Mouse (Mus musculus): ENCODE data around the gene Fgfr2. TPM values are rescaled to one million over a fixed set of nuclear protein-coding genes. Genes with fewer than 3 reads are reported as not detected.
A peak's percentile ranks its signal among the peaks of the same experiment; 100 is the strongest.

Gene Fgfr2
- total RNA-seq, 2 experiments from 2014 or later = 1.5 to 1.7 TPM

- intact Hi-C loops (cut with DNase I) = no loop called here
- no peak for DNase-seq
Measured at GRCm38 (mm10) chr7:130930401-130930800, 2192.7 kb downstream of the Fgfr2 start.

DNA sequence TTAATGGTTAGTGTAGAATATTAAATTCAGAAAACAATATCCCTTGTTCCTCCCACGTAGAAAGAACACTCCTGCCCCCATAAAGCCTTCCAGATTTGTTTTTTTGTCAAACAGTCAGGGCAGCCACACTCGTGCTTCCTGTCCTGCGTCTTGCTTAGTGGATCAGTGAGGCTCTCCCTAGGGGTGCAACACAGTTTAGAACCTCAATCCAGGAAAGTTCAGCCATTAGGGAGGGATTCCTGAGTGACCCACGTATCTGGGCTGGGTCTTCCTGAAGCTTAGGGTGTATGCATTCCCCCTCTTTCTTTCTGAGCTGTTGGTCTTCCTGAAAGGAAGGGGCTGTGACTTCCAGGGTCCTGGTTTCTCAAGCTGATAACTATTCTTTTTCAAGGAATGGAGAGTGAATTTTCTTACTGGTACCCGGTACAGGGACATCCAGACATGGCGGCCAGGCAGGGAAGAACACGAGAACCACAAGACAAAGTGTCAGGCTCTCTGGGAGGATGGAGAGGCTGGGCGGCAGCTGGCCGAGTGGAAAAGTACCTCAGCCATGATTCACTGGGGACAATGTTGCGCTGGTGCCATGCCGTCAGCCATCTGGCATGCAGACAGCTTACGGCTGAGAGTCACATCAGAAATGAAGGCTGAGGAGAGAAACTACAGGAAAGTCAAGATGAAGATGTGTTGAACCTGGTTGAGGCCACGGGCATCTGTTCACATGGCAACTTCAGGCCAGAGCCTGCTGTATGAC, 2200.0 kb downstream of the Fgfr2 start:
- DNase-seq = peak; percentile 50 to 57
- intact Hi-C loops (cut with DNase I) = no loop called here

DNA sequence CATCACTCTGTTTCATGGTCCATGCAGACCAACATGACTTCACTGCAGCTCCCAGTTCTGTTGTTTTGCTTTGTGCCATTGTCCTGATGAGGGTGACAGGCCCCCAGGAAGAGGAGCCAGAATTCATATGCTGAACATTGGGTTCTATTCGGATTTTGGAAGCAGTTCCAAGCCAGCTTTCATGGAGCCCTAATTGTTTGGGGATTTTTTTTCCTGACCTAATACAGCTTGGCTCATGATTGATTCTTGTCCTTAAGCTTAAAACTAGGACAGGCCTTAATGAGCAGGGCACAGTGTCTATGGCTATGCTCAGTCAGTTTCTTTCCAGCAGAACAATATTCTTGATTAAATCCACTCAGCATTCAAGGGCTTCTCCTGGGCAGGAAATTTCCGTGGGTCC, 2204.9 kb downstream of the Fgfr2 start:
- intact Hi-C loops (cut with DNase I) = no loop called here
- no peak for DNase-seq

- no peak for DNase-seq
- intact Hi-C loops (cut with DNase I) = loop anchor here (1.0 kb wide), 2 partner anchors 88 to 145 kb away; no protein-coding TSS in a partner anchor
Measured at GRCm38 (mm10) chr7:130914693-130915363, 2208.3 kb downstream of the Fgfr2 start.

DNA sequence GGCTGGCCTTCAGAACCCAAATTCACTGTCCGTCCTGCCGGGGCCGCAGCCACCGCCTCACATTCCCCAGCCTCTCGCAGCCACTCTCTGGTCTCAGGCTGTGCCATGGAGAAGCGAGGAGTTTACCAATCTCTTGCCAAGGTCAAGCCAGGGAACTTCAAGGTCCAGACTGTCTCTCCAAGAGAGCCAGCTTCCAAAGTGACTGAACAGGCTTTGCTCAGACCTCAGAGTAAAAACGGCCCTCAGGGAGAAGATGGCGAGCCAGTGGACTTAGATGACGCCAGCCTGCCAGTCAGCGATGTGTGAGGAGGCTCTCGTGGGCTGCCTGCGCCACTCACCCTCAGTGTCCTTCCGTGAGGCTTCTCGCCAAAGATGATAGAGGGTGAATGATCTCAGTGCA, 2212.3 kb downstream of the Fgfr2 start:
- intact Hi-C loops (cut with DNase I) = no loop called here
- no peak for DNase-seq

DNA sequence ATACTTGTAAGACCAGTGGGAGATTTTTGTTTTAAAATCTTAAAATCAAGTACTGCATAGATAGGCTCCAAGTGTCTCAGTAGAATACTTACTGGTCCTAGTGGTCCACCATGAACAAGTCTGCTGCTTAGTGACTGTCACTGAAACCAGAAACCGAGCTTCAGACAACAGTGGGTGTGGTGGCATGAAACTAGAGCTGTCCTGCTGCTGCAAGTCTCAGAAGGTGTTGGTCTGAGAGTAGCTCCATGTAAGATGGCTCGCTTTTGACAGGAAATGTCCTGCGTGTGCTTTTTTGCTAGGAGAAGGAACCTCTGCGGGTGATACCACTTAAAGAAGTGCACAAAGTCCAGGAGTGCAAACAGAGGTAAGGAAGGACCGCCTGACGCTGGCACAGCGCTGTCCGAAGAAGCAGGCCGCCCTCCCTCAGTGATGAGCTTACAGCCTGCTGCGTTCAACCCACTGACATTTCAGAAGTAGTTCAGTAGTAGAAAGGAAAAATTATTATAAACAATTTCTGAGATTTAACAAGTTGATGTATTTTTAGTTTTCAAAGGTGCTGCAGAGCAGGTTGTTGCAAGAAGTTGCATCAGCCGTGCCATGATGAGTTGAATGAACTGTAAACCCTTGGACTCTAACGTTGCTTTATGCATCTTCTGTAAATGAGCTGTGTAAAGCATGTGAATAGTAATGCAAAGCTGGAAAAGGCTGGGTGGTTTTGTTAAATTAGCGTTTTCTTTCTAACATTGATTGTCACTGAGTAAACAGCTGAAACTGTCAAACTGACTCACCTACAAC, 2218.4 kb downstream of the Fgfr2 start:
- DNase-seq = no peak
- intact Hi-C loops (cut with DNase I) = no loop called here

- intact Hi-C loops (cut with DNase I) = no loop called here
- peak in 1 of 2 experiments; percentile 21 for DNase-seq
Measured at GRCm38 (mm10) chr7:130903505-130904074, 2219.6 kb downstream of the Fgfr2 start.

DNA sequence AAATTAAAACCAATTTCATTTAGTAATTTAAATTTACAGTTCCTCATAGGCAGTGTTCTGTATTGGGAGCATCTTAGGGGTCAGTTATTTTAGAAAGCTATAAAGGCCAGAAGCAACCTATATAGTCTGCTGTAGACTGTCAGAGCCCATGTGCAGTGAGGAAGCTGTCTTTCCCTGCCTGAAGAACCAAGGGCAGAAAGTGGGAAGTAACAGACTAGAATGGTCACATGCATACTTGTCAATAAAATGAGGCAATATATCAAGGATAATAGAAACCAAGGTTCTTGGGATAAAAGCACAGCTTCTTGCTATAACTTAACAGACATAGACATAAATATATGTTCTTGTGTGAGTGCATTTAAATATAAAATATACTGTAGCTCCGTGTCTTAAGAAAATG, 2220.2 kb downstream of the Fgfr2 start:
- no peak for DNase-seq
- intact Hi-C loops (cut with DNase I) = no loop called here

DNA sequence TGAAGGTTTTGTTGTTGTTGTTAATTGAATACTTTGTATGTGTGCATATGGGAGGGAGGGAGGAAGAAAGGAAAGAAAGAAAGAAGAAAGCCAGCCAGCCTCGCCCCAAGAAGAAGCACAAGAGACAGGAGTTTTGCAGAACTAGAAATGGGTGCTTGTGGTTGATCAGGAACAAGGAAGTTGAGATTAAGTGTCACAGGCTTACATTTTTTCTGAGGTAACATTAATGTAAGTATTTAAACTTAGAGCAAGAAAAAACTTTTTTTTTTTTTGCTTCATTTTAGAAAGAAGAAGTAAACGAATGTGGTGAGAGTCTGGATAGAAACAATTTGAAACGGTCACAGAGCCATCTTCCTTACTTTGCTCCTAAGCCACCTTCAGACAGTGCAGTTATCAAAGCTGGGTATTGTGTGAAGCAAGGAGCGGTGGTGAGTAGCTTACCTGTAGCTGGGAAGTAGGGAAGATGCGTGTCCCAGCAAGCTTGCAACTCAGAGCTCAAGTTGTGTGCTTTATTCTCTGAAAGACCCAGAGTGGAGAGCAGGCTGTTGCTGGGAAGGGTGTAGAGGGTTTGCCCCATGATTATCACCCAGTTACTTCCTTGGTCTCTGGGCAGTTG, 2222.8 kb downstream of the Fgfr2 start:
- no peak for DNase-seq
- intact Hi-C loops (cut with DNase I) = no loop called here

GRCm38 (mm10) chr7:130898373-130898772, 2224.8 kb downstream of the Fgfr2 start:
- intact Hi-C loops (cut with DNase I) = no loop called here
- no peak for DNase-seq

DNA sequence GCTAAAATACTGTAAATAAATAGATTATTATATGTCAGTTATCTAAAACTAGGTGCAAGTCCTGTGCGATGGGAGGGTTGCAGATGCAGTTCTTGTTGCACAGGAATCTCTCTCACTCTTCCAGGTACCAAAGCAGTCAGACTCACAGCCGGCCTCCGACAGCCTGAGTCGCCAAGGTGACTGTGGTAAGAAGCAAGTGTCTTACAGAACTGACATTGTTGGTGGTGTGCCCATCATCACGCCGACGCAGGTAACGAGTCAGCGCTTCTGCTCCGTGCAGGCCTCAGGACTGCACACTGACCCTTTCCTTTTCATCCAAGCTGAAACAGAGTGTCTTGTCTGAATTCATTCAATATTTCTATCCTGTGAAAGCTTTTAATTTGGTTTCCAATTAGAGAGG, 2225.9 kb downstream of the Fgfr2 start:
- intact Hi-C loops (cut with DNase I) = no loop called here
- DNase-seq = no peak

- intact Hi-C loops (cut with DNase I) = no loop called here
Measured at GRCm38 (mm10) chr7:130896064-130896463, 2227.1 kb downstream of the Fgfr2 start.

GRCm38 (mm10) chr7:130895618-130895945, 2227.6 kb downstream of the Fgfr2 start:
- intact Hi-C loops (cut with DNase I) = no loop called here
- no peak for DNase-seq

More at GRCm38 (mm10) chr7:130896064-130896463, 2227.1 kb downstream of the Fgfr2 start:
- DNase-seq = no peak

DNA sequence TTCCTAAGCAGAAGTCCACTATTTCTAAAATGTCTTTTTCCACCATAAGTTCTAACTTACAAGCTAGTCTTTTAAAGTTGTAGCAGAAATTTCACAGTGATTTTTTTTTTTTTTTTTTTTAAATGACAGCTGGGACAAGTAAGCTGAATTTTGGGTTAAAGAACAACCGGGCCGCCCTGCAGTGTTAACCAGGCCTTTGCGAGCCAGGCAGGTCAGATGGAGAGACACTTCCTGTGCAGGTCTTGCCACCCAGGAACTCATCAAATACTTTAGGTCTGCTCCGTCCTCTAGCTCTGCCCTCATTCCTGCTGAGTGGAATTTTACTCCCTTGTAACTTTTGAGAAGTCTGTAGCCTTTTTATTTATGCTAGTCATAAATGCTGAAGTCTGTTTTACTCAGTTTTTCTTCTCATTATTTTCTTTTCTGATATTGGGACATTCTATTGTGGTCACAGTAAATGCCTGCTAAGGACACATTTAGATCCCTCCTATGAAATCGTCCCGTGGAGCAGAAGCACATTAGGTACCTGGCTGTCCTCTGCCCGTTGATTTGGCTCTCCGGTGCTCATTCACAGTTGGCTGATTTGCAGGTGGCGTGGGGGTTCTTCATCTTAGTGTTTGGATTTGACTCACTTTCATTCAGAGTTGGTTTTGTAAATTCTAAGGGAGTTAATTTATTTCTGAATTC, 2228.1 kb downstream of the Fgfr2 start:
- DNase-seq = no peak
- intact Hi-C loops (cut with DNase I) = no loop called here

DNA sequence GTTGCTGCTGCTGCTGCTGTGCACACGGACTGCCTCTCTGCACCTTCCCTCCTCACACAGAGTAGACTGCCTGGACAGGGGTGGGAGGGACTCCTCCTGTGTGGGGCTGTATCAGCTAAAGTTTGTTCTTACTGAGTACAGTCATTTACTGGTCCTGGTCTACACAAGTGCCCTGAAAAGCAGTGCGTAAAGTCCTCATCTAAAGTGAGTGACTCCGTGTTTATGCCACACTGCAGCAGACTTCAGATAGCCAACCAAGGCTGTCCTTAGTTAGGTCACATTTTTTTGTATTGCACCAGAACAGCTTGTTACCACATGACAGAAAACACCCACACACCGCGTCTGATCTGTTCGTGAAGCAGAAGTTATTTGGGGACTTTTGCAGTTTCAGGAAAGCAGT, 2230.2 kb downstream of the Fgfr2 start:
- peak in 1 of 2 experiments; percentile 43 for DNase-seq
- intact Hi-C loops (cut with DNase I) = no loop called here

- intact Hi-C loops (cut with DNase I) = no loop called here
- DNase-seq = no peak
Measured at GRCm38 (mm10) chr7:130890871-130891270, 2232.3 kb downstream of the Fgfr2 start.

- DNase-seq = peak in 1 of 2 experiments; percentile 19
- intact Hi-C loops (cut with DNase I) = no loop called here
Measured at GRCm38 (mm10) chr7:130887946-130888345, 2235.2 kb downstream of the Fgfr2 start.

DNA sequence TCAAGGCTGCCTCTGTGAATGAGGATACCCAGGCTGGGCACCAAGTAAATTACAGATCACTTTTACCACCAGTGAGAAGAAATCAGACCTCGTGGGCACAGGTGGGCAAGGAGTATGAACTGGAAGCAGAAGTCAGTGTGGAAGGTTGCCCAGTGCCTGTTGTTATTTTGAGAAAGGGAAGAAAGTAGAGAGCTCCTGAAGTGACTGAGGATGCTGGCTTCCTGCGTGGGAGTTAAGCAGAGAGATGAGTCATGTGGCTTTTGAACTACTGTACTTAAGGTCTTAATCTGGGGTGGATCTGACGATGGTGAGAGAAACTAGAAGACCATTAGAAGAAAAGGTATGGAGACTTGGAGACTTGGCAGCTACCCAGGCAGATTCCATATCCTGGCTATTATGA, 2236.9 kb downstream of the Fgfr2 start:
- no peak for DNase-seq
- intact Hi-C loops (cut with DNase I) = no loop called here

DNA sequence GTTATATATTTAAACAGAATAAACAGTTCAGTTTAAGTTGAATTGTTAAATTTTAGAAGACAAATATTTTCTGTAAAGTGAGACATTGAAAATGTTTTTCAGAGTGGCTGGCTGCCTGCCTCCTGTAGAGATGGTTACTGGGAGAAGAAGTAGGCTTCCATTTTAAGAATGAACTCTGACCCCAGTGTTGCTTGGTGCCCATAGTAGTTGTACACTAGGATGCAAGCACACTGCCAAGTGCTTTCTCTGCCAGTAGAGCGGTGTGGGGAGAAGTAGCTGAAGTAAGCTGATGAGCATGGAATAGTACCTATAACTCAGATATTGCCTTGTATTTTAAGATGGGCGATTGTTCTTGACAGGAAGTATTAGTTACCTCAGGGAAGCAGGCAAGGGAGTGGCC, 2239.0 kb downstream of the Fgfr2 start:
- intact Hi-C loops (cut with DNase I) = no loop called here
- DNase-seq = no peak

DNA sequence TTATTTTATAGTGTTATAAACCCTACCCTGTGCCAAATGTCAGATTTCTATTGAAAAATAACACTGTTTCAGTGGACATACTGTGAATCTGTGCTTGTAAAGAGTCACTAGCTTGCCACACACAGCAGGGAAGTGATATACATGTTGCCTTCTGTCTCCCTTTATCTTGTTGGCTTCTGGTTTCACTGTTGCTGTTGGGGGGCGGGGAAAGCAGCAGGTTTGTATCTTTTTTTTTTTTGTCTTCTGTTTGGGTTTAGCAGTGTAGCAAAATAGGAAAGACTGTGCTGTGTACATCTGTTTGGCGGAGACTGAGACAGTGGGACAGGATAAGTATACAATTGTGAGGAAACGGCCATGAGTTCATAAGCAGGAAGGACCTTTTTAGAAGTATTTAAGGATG, 2255.9 kb downstream of the Fgfr2 start:
- intact Hi-C loops (cut with DNase I) = loop anchor here (5.0 to 10.0 kb wide), 3 partner anchors 40 to 695 kb away; partner anchors contain the start of gene Bub3
- DNase-seq = no peak
